Mouse (Mus musculus): ENCODE measurements around the gene Usp6nl.

Usp6nl gene

DNA sequence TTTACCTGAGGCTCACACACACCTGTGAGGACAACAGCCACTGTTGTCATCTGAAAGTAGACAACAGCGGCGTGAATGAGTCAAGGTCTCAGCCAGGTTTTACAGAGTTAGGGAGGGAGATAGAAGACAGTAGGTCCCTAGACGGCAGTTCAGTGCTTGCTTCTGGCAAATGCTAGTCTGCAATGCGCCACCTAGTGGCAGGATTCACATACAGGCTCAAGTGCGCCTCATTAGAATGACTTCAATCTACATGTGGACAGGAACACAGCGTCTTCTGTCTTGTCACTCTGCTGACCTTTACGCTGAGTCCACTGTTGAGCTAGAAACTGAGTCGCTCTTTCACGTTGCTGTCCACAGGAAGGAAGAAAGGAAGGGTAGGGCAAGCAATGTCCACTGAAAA is 146.7 kb downstream of the Usp6nl start:
- no peak for DNase-seq (ENCODE audit: low read depth, low spot score)

DNA sequence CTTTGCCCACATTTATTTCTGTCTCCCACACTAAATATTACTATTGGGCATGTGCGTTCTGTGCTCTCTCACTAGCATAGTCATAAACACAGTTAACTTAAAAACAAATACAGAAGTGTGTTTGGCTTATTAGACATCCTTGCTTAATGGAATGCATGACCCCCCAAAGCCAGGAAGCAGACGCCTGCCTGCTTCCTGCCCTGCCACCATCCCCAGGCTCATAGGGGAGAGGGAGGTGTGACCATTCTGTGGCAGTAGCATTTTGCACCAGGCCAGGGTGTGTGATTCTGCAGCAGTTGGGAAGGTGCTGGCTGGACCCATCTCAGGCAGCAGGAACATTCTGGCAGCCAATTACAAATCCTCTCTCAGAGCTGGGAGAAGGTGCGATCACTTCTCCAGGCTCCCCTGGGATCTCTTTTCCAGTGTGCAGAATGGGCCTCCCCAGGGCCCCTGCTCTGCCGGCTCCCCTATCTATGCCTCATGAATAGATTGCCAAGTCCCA is 148.7 kb downstream of the Usp6nl start:
- DNase-seq (ENCODE audit: low read depth, low spot score): no peak

DNA sequence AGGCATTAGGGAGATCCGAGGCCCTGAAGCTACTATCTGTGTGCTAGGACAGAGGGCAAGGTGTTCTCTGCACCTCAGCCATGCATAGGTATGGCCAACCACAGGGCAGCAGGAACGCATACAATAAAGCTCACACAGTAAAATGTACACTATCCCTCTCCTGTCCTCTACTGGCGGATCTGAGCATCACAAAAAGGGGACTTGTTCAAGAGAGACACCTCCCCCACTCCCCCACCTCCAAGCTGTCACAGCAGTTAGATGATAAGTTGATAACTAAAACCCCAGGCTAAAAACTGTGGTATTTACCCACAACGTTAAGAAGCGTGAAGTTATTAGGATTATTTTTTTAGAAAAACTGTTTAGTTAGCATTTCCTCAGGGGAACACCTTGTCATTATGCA is 151.4 kb downstream of the Usp6nl start:
- no peak for DNase-seq (ENCODE audit: low read depth, low spot score)

DNA sequence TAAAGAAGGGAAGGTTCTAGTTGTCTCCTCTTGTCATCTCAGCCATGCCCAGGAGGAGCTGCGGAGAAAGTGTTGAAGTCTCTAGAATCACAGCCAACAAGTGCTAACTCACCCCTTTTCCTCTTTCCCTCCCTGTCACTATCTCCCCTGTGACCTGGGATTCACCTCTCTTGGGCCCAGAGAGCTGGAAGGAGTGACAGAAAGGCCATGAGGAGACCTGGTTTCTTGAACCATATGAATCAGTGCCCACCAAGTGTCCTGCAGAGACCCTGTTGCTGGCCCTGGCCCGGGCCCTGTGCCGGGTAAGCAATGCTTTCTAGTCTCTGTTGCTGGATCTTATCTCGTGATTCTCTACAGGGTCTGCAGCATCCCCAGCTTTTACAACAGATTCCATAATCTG is 155.4 kb downstream of the Usp6nl start:
- DNase-seq (ENCODE audit: low read depth, low spot score): no peak

DNA sequence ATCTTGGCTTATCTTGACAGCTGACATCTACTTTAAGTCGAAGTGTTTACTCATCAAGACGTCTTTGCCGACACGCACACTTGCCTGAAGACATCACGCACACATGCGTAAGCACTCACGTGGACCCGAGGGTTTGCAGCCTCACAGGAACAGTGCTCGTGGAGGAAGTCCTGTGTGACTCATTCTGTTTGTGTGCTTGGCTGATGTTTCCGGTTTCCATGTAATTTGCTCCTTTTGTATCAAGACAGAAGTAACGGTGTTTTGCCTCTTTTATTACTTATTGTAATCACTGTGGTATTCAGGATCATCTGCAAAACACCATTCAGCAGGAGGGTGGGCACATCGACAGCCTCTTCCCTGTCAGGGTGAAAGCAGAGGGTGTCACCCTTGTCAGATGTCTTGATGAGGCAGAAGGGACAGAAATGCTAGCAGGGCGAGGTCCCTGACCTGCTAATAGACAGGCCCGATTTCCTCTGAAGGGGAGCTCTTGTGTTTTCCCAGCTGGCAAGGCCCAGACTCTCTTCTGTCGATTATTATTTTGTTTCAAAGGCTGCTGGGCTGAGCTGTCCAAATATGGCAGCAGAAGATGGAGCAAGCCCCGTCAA is 156.0 kb downstream of the Usp6nl start:
- DNase-seq (ENCODE audit: low read depth, low spot score): no peak

DNA sequence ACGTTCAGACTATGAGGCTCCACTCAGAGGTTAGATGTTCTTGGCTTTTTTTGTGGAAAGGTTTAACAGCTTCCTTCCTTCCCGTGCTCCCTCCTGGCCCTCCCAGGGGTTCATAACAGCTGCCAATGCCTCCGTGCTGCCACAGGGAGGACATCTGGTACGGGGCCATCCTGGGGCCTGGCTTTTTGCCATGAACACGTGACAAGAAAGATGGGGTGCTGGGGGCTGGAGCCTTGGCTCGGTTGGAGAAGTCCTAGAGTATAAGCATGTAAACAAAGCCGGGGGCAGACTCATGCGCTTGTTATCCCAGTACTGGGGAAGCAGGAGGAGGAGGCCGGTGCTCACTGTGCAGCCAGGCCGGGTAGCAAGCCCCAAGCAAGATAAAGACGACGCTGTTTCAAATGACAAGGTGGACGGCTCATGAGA is 156.5 kb downstream of the Usp6nl start:
- DNase-seq (ENCODE audit: low read depth, low spot score): no peak

DNA sequence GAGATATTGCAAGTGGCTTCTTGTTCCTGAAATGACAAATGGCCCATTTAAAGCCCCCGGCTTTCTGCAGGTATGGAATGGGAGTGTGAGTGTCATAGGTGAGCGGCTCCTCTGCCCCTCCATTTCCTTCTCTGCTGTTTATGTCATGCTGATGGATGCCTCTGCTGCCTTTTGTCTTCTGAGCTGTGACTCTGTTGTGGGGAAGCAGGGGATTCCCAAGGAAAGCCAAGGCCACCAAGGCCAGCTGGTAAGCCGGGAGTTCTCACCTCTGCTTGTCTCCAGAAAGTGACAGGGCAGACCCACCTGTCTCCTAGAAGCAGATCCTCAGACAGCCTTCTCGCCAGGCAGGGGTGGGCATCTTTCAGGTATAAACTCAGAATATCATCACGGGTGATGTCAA is 157.2 kb downstream of the Usp6nl start:
- DNase-seq (ENCODE audit: low read depth, low spot score): no peak

DNA sequence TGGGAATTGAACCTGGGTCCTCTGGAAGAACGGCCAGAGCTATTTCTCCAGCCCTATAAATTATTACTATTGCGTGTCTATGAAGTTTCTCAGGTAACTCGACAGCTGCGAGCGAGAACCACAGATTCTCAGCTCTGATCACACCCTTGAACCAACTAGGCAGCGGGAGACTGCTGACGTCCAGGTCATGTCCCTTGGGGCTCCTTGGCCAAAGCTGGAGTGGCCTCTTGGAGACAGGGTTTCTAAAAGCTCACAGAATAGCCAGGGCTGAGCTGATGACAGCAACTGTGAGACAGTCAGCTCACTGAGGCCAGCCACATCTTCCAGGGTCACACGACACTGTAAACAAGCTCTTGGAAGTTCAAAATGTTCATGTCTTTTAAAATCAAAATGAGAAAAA is 159.5 kb downstream of the Usp6nl start:
- DNase-seq (ENCODE audit: low read depth, low spot score): no peak

DNA sequence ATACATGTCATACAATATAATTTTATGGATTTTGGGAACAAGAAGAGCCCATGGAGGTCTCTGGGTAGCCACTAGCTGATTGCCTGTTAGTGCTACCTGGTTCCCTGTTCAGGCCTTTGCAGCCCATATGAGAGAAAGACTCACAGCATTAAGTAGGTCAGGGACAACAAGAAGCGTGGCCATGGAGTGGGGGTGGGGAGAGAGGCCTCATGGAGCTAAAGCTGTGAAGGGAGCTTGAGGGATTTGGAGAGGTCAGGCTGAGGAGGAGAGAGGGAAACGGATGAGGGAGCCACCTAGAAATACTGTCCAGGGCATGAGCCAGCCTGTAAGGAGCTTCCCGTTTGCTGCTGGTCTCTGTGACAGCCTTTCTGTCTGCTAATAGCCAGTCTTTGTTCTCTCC is 159.9 kb downstream of the Usp6nl start:
- DNase-seq (ENCODE audit: low read depth, low spot score): no peak

DNA sequence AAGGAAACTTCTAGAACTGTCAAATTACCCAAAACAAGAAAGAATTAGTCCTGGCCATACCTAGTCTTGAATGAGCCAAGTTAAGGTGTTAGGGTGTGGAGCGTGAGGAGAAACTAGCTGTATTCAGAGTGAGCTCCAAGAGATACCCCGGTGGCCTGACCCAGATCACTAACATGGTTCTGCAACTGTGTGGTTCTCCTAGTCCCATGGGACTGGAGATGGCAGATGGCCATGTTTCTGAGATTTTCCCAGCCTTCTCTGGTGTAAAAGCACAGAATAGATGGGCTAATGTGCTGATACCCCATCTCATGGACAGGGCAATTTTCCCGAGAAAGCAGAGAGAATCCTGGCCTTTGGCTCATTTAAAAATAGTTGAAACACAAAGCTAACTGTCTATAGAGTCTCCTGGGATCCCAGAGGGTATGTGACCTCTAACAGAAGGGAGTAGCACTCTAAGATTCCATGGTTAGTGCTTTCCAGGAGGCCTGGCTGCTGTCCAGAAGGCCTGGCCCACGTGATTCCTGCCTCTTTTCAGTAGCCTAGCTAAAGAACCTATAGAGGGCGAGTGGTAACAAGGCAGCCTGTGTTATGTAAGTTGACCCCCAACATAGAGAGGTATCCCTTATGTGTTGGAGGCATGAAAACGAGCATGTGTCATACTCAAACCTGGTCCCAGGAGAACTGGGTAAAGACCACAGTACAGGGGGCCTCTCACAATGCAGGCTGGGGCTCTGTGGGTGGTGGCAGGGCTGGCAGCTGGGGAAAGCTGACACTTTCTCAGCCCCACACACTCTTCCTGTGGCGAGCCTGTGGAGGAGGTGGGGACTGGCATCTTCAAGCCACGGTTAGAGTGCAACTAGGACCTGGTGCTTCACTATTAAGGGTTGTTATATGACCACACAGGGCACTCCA is 160.9 kb downstream of the Usp6nl start:
- DNase-seq (ENCODE audit: low read depth, low spot score): no peak

DNA sequence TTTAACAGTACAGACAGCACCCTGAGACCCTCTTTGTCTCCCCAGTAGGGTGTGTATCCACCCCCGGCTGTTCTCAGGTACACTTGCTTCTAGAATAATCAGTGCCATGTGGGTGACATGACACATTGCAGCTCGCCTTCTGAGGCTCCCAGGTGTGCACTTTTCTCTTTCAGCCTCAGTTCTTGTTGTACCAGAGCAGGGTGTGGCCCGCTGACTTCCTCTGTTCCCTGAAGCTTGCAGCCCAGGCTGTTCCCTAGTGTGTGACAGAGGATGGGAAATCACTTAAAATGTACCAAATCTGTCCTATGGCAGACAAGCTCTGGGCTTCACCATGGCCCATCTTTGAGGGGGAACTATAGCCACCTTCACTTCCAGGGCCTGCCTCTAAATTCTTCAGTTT is 161.7 kb downstream of the Usp6nl start:
- DNase-seq (ENCODE audit: low read depth, low spot score): no peak

DNA sequence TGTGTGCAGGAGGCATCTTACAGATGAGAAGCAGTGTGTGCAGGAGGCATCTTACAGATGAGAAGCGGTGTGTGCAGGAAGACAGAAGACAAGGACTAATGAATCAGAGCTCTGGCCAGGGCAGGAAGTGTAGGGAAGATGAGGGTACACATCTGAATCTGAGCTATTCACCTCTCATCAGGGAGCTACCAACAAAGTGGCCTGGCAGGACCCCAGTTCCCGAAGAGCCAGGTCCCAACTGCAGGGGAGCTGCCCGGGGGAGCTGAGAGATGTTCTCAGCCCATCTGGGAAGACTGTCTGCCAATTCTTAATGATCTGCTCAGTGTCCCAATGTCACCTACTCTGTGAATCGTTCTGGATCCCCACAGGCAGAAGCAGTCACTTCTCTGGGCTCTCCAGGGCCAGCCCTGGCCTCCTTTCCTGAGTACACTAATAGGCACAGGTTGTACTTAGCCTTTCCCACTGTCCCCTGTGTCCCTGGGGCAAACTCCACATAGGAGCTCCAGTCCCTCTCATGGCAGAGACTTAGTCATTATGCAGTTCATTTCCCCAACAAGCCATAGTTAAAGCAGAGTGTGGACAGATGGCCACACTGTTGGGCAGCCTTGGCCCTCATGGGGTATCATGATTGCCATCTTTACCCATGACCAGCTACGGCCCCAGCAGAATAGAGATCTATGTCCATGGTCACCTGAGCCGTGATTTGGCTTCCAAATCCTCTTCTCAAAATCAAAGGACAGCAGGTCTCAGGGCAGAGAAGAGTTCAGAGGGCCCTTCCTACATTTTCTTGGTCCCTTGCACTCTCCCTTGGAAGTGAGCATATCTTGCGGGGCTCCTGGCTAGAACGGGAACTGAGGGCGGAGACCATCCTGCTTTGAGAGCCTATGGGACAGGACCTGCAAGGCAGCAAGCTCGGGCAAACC is 165.4 kb downstream of the Usp6nl start:
- DNase-seq (ENCODE audit: low read depth, low spot score): no peak

DNA sequence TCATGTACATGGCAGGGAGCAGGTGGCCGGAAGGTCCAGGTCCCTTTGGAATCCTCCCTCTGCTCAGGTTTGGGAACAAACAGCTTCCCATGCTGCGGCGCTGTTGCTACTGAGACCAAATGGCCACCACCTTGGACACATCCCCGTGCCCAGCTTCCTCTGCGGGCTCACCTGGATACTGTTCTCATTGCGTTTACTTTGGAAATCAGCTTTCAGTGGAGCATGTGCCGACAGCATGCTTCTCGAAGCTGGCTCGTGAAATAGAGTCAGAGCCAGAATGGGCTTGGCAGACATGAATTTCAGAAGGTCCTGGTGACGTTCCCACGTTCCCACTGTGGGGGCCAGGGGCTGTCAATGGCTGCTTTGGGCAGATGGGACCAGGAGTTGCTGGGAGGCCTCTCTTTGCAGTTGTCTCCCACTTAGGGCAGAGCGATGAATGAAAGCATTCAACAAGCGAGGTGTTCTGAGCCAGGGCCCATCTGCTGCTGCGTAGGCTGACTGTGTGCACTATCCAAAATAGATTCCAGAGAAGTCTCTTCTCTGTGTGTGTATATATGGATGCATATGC is 166.1 kb downstream of the Usp6nl start:
- DNase-seq (ENCODE audit: low read depth, low spot score): no peak

DNA sequence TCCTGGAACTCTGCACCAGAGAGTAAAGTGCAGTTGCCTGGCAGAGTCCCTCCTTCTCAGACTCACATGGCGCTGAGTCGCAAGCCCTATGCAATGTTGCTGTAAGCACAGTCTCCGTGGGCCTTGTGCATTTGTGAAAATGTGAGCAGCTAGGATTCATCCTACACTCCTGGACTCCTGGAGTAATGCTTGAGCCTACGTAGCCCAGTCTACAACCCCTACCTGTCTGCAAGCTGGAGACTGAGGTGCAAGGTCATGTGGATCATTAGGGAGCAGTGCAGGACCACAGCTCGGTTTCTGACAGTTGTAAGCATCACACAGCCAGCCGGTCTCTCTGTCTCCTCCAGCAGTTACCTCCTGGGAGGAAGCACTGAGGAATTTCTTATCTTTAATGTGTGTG is 167.6 kb downstream of the Usp6nl start:
- DNase-seq (ENCODE audit: low read depth, low spot score): no peak

DNA sequence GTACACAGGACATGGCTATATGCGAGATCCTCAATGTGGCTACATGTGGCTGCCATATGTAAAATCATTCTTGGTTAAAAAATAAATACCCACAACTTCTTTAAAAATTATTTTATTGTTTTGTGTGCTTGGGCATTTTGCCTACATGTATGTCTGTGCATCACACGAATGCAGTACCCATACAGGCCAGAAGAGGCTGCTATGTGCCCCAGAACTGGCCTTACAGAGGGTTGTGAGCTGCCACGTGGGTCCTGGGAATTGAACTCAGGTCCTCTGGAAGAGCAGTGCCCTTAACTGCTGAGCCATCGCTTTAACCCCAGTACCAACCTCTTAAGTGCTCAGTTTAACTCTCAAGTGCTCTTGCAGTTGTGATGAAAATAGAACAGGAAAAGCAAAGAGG is 168.4 kb downstream of the Usp6nl start:
- no peak for DNase-seq (ENCODE audit: low read depth, low spot score)

DNA sequence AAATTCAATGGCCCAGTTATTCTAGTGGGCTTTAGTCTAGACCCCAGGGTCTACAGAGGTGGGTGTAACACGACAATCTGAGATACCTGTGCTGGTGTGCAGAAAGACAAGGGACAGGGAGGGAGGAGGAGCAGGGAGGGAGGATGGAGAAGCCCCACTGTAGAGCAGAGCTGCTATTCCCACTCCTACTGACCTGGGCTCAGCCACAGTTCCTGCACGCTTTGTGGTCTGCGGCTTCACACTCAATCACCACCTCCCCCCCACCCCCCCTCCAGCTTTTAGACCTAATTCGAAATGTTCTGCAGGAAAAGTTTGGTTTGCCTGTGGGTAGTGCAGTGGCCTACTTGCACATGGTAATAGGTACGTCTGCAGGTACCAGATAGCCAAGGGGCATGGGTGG is 171.4 kb downstream of the Usp6nl start:
- no peak for DNase-seq (ENCODE audit: low read depth, low spot score)

All from retina, postnatal 7 days (tissue).